Mouse (Mus musculus) CH12.LX (cell line): Measurements from ENCODE around the gene Kcnn3. TPM values are rescaled to one million over a fixed set of nuclear protein-coding genes. Genes with fewer than 3 reads are reported as not detected.

Source experiments
- DNase-seq: peaks from one replicate; pipeline ENCODE4 v3.0.0-alpha.2; 2013; ENCODE audit errors: extremely low read depth
- H3K27ac ChIP-seq: 2 replicates; pipeline ENCODE4 v1.5.1; 2012; ENCODE audit warnings: low read depth, mild to moderate bottlenecking, control low read depth, moderate library complexity; ENCODE audit not compliant: insufficient read depth
- H3K27me3 ChIP-seq: replicated peaks from 2 replicates; pipeline ENCODE3; 2012; ENCODE audit warnings: inconsistent platforms
- H3K36me3 ChIP-seq, 2 experiments: replicated peaks in 1 of 2; 2 replicates each; pipeline versions ENCODE3 to v1.6.1; 2012; ENCODE audit warnings: inconsistent platforms in 1 of 2, low read length in 1 of 2, mild to moderate bottlenecking in 1 of 2, mixed read lengths in 1 of 2, moderate library complexity in 1 of 2; ENCODE audit not compliant: control insufficient read depth in 1 of 2, insufficient read depth in 1 of 2
- H3K4me1 ChIP-seq, 2 experiments: 2 replicates each; pipeline ENCODE4 v1.6.1; 2012; ENCODE audit warnings: inconsistent platforms in 1 of 2, moderate library complexity in 1 of 2; ENCODE audit not compliant: insufficient read depth in 2 of 2, control insufficient read depth in 1 of 2
- H3K4me2 ChIP-seq: 2 replicates; pipeline ENCODE4 v1.6.1; 2012; ENCODE audit warnings: low read depth, mild to moderate bottlenecking, control low read depth; ENCODE audit not compliant: poor library complexity, insufficient read depth, severe bottlenecking
- H3K4me3 ChIP-seq, 3 experiments: fragments of 150-350 bp in 1 of 3; sonication (generic) in 1 of 3; replicated peaks in 1 of 3; 2 replicates each; pipeline versions ENCODE3 to v1.5.1; 2011 to 2012; ENCODE audit warnings: low read depth in 2 of 3, low read length in 2 of 3, mild to moderate bottlenecking in 2 of 3, moderate library complexity in 2 of 3, control low read depth in 1 of 3, improper control_type of control experiment in 1 of 3, inconsistent platforms in 1 of 3, mixed read lengths in 1 of 3; ENCODE audit not compliant: poor library complexity in 1 of 3
- H3K79me2 ChIP-seq: replicated peaks from 2 replicates; pipeline ENCODE4 v1.6.1; 2012; ENCODE audit warnings: mild to moderate bottlenecking, moderate library complexity; ENCODE audit not compliant: control insufficient read depth, poor library complexity, insufficient read depth, severe bottlenecking; ENCODE audit errors: extremely low read depth
- H3K9ac ChIP-seq: 2 replicates; pipeline ENCODE4 v1.6.1; 2012; ENCODE audit warnings: low read depth, mild to moderate bottlenecking, control low read depth, moderate library complexity; ENCODE audit not compliant: insufficient read depth
- H3K9me3 ChIP-seq: replicated peaks from 2 replicates; pipeline ENCODE3; 2012; ENCODE audit warnings: low read length, inconsistent platforms, mixed read lengths
- BHLHE40 ChIP-seq: IDR thresholded peaks from 2 replicates; pipeline ENCODE4 v1.6.1; 2011; ENCODE audit warnings: mild to moderate bottlenecking, low read depth, low read length, improper control_type of control experiment
- CHD1 ChIP-seq: IDR thresholded peaks from 2 replicates; pipeline ENCODE4 v1.6.1; 2012; ENCODE audit warnings: low read depth, low read length, improper control_type of control experiment, inconsistent platforms
- CHD2 ChIP-seq: IDR thresholded peaks from 2 replicates; pipeline ENCODE4 v1.6.1; 2011; ENCODE audit warnings: low read length, improper control_type of control experiment
- CTCF ChIP-seq, 2 experiments: IDR thresholded peaks in 1 of 2; conservative IDR thresholded peaks in 1 of 2; 2 replicates each; pipeline ENCODE4 v1.5.1; 2011 to 2012; ENCODE audit warnings: low read depth in 2 of 2, low read length in 2 of 2, improper control_type of control experiment in 1 of 2, inconsistent platforms in 1 of 2, mild to moderate bottlenecking in 1 of 2, moderate library complexity in 1 of 2
- E2F4 ChIP-seq: IDR thresholded peaks from 2 replicates; pipeline ENCODE4 v1.6.1; 2011; ENCODE audit warnings: low read depth, low read length, improper control_type of control experiment; ENCODE audit not compliant: insufficient replicate concordance
- ELF1 ChIP-seq: IDR thresholded peaks from 2 replicates; pipeline ENCODE4 v1.6.1; 2014; ENCODE audit warnings: low read depth, mild to moderate bottlenecking, inconsistent platforms, low read length, improper control_type of control experiment
- EP300 ChIP-seq: IDR thresholded peaks from 2 replicates; pipeline ENCODE4 v1.6.1; 2011; ENCODE audit warnings: low read length, improper control_type of control experiment
- ETS1 ChIP-seq: conservative IDR thresholded peaks from 2 replicates; pipeline ENCODE4 v1.6.1; 2012; ENCODE audit warnings: low read depth, mild to moderate bottlenecking, inconsistent platforms, low read length, improper control_type of control experiment, moderate library complexity
- GABPA ChIP-seq: IDR thresholded peaks from 2 replicates; pipeline ENCODE4 v1.6.1; 2012; ENCODE audit warnings: low read depth, low read length, improper control_type of control experiment, inconsistent platforms; ENCODE audit not compliant: insufficient replicate concordance
- HCFC1 ChIP-seq: IDR thresholded peaks from 2 replicates; pipeline ENCODE4 v1.6.1; 2012; ENCODE audit warnings: low read depth, mild to moderate bottlenecking, inconsistent platforms, low read length, improper control_type of control experiment
- IRF4 ChIP-seq: IDR thresholded peaks from 2 replicates; pipeline ENCODE4 v1.6.1; 2014; ENCODE audit warnings: low read depth, mild to moderate bottlenecking, inconsistent platforms, low read length, improper control_type of control experiment
- JUN ChIP-seq: IDR thresholded peaks from 2 replicates; pipeline ENCODE4 v1.6.1; 2011; ENCODE audit warnings: low read depth, mild to moderate bottlenecking, low read length, improper control_type of control experiment, moderate library complexity; ENCODE audit not compliant: insufficient read depth
- JUND ChIP-seq: conservative IDR thresholded peaks from 2 replicates; pipeline ENCODE4 v1.6.1; 2011; ENCODE audit warnings: low read depth, low read length, improper control_type of control experiment
- KAT2A ChIP-seq: IDR thresholded peaks from 2 replicates; pipeline ENCODE4 v1.6.1; 2012; ENCODE audit warnings: low read length, improper control_type of control experiment, inconsistent platforms; ENCODE audit not compliant: insufficient replicate concordance
- MAFK ChIP-seq: IDR thresholded peaks from 2 replicates; pipeline ENCODE4 v1.6.1; 2011; ENCODE audit warnings: low read length, improper control_type of control experiment; ENCODE audit not compliant: insufficient replicate concordance
- MAX ChIP-seq: IDR thresholded peaks from 2 replicates; pipeline ENCODE4 v1.6.1; 2011; ENCODE audit warnings: low read length, improper control_type of control experiment
- MAZ ChIP-seq: IDR thresholded peaks from 2 replicates; pipeline ENCODE4 v1.6.1; 2012; ENCODE audit warnings: low read depth, mild to moderate bottlenecking, inconsistent platforms, low read length, improper control_type of control experiment, moderate library complexity
- MEF2A ChIP-seq: IDR thresholded peaks from 2 replicates; pipeline ENCODE4 v1.6.1; 2014; ENCODE audit warnings: low read depth, mild to moderate bottlenecking, inconsistent platforms, low read length, improper control_type of control experiment, borderline replicate concordance
- MXI1 ChIP-seq: IDR thresholded peaks from 2 replicates; pipeline ENCODE4 v1.6.1; 2011; ENCODE audit warnings: mild to moderate bottlenecking, low read depth, low read length, improper control_type of control experiment
- MYC ChIP-seq: IDR thresholded peaks from 2 replicates; pipeline ENCODE4 v1.6.1; 2011; ENCODE audit warnings: low read depth, mild to moderate bottlenecking, improper control_type of control experiment, low read length
- NELFE ChIP-seq: IDR thresholded peaks from 2 replicates; pipeline ENCODE4 v1.6.1; 2011; ENCODE audit warnings: low read depth, low read length, improper control_type of control experiment
- NRF1 ChIP-seq: IDR thresholded peaks from 2 replicates; pipeline ENCODE4 v1.6.1; 2014; ENCODE audit warnings: low read depth, mild to moderate bottlenecking, inconsistent platforms, low read length, improper control_type of control experiment, moderate library complexity
- PAX5 ChIP-seq: IDR thresholded peaks from 2 replicates; pipeline ENCODE4 v1.6.1; 2012; ENCODE audit warnings: low read length, inconsistent platforms, mixed read lengths
- POLR2A ChIP-seq: IDR thresholded peaks from 2 replicates; pipeline ENCODE4 v1.6.1; 2011; ENCODE audit warnings: low read depth, mild to moderate bottlenecking, improper control_type of control experiment, low read length
- POLR2AphosphoS2 ChIP-seq: IDR thresholded peaks from 2 replicates; pipeline ENCODE4 v1.6.1; 2011; ENCODE audit warnings: low read depth, low read length, improper control_type of control experiment
- RAD21 ChIP-seq: IDR thresholded peaks from 2 replicates; pipeline ENCODE4 v1.6.1; 2011; ENCODE audit warnings: low read depth, mild to moderate bottlenecking, low read length, improper control_type of control experiment, moderate library complexity
- RCOR1 ChIP-seq: conservative IDR thresholded peaks from 2 replicates; pipeline ENCODE4 v1.6.1; 2012; ENCODE audit warnings: low read depth, mild to moderate bottlenecking, inconsistent platforms, low read length, improper control_type of control experiment
- SIN3A ChIP-seq: IDR thresholded peaks from 2 replicates; pipeline ENCODE4 v1.6.1; 2012; ENCODE audit warnings: low read length, improper control_type of control experiment, inconsistent platforms
- SMC3 ChIP-seq: IDR thresholded peaks from 2 replicates; pipeline ENCODE4 v1.6.1; 2011; ENCODE audit warnings: low read depth, low read length, improper control_type of control experiment
- TBP ChIP-seq: conservative IDR thresholded peaks from 2 replicates; pipeline ENCODE4 v1.6.1; 2011; ENCODE audit warnings: low read depth, low read length, improper control_type of control experiment
- TCF12 ChIP-seq: IDR thresholded peaks from 2 replicates; pipeline ENCODE4 v1.6.1; 2014; ENCODE audit warnings: low read depth, mild to moderate bottlenecking, inconsistent platforms, low read length, improper control_type of control experiment
- UBTF ChIP-seq: IDR thresholded peaks from 2 replicates; pipeline ENCODE4 v1.6.1; 2012; ENCODE audit warnings: low read depth, mild to moderate bottlenecking, inconsistent platforms, low read length, improper control_type of control experiment, moderate library complexity
- USF1 ChIP-seq: IDR thresholded peaks from 2 replicates; pipeline ENCODE4 v1.6.1; 2014; ENCODE audit warnings: low read depth, mild to moderate bottlenecking, inconsistent platforms, low read length, improper control_type of control experiment
- USF2 ChIP-seq: conservative IDR thresholded peaks from 2 replicates; pipeline ENCODE4 v1.6.1; 2011; ENCODE audit warnings: low read depth, low read length, improper control_type of control experiment
- ZC3H11A ChIP-seq: IDR thresholded peaks from 2 replicates; pipeline ENCODE4 v1.6.1; 2012; ENCODE audit warnings: low read depth, mild to moderate bottlenecking, inconsistent platforms, low read length, improper control_type of control experiment
- ZKSCAN1 ChIP-seq: IDR thresholded peaks from 2 replicates; pipeline ENCODE4 v1.6.1; 2012; ENCODE audit warnings: low read depth, inconsistent platforms, low read length, improper control_type of control experiment, borderline replicate concordance
- ZMIZ1 ChIP-seq: IDR thresholded peaks from 2 replicates; pipeline ENCODE4 v1.6.1; 2012; ENCODE audit warnings: low read depth, mild to moderate bottlenecking, inconsistent platforms, low read length, improper control_type of control experiment
- ZNF384 ChIP-seq: IDR thresholded peaks from 2 replicates; pipeline ENCODE4 v1.6.1; 2012; ENCODE audit warnings: low read depth, low read length, improper control_type of control experiment, inconsistent platforms
- dilution Hi-C: fragments of 300-500 bp; cut with MboI; formaldehyde crosslinking; loops from 2 replicates; pipeline ENCODE4 v1.14.3; 2020; ENCODE audit warnings: low sequenced_read_pairs; ENCODE audit not compliant: extremely low pct_unique_long_range_greater_than_20kb, extremely low pct_ligation_motif_present
- in situ Hi-C: fragments of 300-500 bp; cut with MboI; formaldehyde crosslinking; loops from 3 replicates; pipeline ENCODE4 v1.14.3; 2019; ENCODE audit warnings: low sequenced_read_pairs, low pct_ligation_motif_present, low pct_unique_long_range_greater_than_20kb, mixed read lengths
- polyA plus RNA-seq: library from polyadenylated mRNA; unstranded; fragments of >175 nt; gene quantifications from 2 replicates; pipeline ENCODE4 v1.2.1, GENCODE M21; 2012; ENCODE audit warnings: low read depth; ENCODE audit not compliant: insufficient read length
- total RNA-seq, 2 experiments: library from RNA; depleted of rRNA; stranded (reverse); fragments of 300-350 nt in 1 of 2; fragments of >200 nt in 1 of 2; gene quantifications; 2 replicates each; pipeline ENCODE4 v1.2.3; 2012 to 2014

Kcnn3 gene
- total and polyA plus RNA-seq, 3 experiments = 0.06 TPM; not detected in 2

DNA sequence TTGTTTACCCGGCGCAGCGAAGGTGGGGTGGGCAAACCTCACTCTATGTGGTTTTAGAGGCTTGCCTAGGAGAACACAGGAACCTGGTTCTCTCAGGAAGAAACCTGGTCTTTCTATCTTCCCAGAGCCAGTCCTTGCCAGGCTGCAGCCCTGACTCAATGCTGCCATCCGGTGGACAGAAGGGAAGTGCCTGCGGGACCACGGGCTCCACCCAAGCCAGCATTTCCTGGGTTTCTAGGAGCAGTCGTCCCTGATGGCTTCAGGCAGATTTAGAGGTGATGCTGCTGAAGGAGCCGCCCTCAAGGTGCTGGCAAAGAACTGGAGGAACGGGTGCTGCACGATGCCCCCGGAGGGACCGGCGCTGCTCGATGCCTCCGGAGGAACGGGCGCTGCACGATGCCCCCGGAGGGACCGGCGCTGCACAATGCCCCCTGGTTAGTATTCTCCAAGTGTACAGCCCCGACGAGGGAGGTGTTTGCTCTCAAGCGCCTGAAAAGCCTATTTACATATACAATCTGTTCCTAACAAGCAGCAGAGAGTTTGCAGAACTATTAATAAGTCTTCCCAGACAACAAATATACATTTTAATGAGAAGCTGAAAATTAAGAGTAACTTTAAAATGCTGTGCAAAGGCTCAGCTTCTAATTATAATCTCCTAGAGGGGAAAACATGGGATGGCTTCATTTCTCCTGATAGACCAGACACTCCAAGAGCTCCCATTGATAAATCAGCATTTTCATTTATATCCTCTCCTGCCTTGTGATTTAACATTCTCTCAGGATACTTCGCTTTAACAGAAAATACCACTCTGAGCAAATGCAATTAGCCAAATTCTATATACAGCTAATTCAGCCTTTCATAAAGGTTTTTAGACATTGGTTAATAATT, 169.0 kb downstream of the Kcnn3 start:
- H3K4me2 ChIP-seq = no peak overlapping the region
- no peak overlapping the region for H3K4me3 ChIP-seq
- TF ChIP-seq TCF12 = no peak
- TF ChIP-seq POLR2AphosphoS2 = no peak
- no peak for TF ChIP-seq ZNF384
- no peak for TF ChIP-seq PAX5
- TF ChIP-seq NELFE = no peak
- no peak for TF ChIP-seq ZMIZ1
- no peak for TF ChIP-seq POLR2A
- TF ChIP-seq ZKSCAN1 = no peak
- no peak for TF ChIP-seq IRF4
- TF ChIP-seq E2F4 = no peak
- TF ChIP-seq HCFC1 = no peak
- TF ChIP-seq JUN = no peak
- TF ChIP-seq JUND = no peak
- TF ChIP-seq SIN3A = no peak
- peak; percentile 50 for TF ChIP-seq ZC3H11A
- no peak for TF ChIP-seq MYC
- TF ChIP-seq UBTF = no peak
- TF ChIP-seq CTCF (conservative IDR thresholded peaks at IDR 0.05 in 1 of 2, IDR thresholded peaks at IDR 0.05 in 1 of 2; ENCODE audit: low read depth in 2 of 2, low read length in 2 of 2) = peak; percentile 77 to 93
- TF ChIP-seq MAFK = no peak
- no peak for TF ChIP-seq NRF1
- no peak for TF ChIP-seq TBP
- no peak for TF ChIP-seq MEF2A
- TF ChIP-seq RCOR1 = no peak
- no peak for TF ChIP-seq ETS1
- no peak for TF ChIP-seq CHD1
- TF ChIP-seq SMC3 = peak; percentile 94
- TF ChIP-seq USF2 = no peak
- TF ChIP-seq MAX = no peak
- TF ChIP-seq GABPA = no peak
- TF ChIP-seq EP300 = no peak
- TF ChIP-seq MAZ = no peak
- peak; percentile 89 for TF ChIP-seq RAD21
- no peak for TF ChIP-seq USF1
- no peak for TF ChIP-seq BHLHE40
- TF ChIP-seq MXI1 = no peak
- TF ChIP-seq ELF1 = peak; percentile 48; the same call in 1 of the 2 replicates
- TF ChIP-seq CHD2 = no peak
- TF ChIP-seq KAT2A = no peak
- peaks cover 14% of the 10 kb centered on the region for H3K9me3 ChIP-seq
- dilution Hi-C loops (no loop called here), in situ Hi-C loops (loop anchor here (10.0 to 25.0 kb wide), 2 partner anchors 174 to 352 kb away; partner anchors contain the start of genes Adam15 and Efna4)
- no peaks in the 10 kb centered on the region for H3K36me3 ChIP-seq
- no peaks in the 10 kb centered on the region for H3K79me2 ChIP-seq
- no peaks in the 10 kb centered on the region for H3K27me3 ChIP-seq
- peak; percentile 59 for DNase-seq
- no peak overlapping the region for H3K27ac ChIP-seq
- H3K9ac ChIP-seq = no peak overlapping the region
- H3K4me1 ChIP-seq = peaks cover 0 to 6% of the 10 kb centered on the region in 2 experiments; a peak in 1 of 4 replicates
